Mouse (Mus musculus) kidney, postnatal 25 days (tissue): Measurements from ENCODE around the gene Psme2.

ENCODE experiments used
- DNase-seq, 2 experiments: peaks; one replicate each; pipeline ENCODE4 v3.0.0; 2021; ENCODE audit warnings: mixed read lengths in 2 of 2

Gene Psme2

DNA sequence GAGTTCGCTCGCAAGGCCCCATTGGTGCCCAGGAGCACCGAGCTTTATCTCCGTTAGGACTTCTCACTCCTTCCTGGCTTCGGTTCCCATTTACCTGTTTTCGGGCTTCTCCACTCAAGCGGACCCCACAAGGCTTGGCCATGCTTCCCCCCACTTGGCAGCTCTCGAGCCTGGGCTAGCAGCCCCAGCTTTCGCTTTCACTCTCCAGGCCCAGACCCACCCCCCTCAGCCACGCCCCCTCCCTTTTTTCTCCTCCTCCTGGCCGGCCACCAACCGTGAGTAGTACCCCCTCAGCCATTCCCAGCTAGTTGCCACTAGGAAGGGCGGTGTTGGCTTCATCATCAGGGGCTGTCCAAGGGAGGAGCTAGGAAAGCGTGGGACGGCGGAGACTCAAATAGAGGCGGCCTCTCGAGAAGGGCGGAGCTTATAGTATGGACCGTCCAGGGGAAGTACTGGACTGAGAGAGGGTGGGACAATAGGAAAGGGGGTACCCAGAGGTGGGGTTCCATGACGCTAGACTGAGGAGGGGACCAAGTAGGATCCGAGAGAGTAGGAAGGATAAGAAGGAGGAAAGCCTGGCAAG, at the start of gene Psme2:
Gene Psme2 (minus strand): TSS at position 366 of the 583 bp plus-strand sequence.
- peak; percentile 96 to 98 for DNase-seq

DNA sequence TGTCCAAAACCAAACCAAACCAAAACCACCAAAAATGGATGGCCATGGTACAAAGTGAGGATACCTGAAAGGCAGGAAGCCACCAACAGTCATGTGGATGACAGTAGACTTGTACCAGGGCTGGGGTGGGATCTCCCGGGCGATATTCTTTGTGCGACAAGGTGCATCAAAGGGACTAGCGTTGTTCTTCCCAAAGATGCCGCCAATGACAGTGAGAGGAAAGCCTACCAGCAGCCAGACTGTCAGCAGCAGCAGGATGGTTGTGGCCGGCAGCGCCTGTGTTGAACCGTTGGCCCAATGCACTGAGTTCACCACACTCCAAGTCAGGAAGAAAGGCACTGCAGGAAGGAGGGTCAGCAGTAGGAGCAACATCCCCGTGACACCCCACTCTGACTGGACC, 46.9 kb upstream of the Psme2 start, which contains the start of gene Gm49378:
Gene Gm49378 (minus strand): TSS at position 101 of the 400 bp plus-strand sequence.
- DNase-seq = peak in 1 of 2 experiments; percentile 31

DNA sequence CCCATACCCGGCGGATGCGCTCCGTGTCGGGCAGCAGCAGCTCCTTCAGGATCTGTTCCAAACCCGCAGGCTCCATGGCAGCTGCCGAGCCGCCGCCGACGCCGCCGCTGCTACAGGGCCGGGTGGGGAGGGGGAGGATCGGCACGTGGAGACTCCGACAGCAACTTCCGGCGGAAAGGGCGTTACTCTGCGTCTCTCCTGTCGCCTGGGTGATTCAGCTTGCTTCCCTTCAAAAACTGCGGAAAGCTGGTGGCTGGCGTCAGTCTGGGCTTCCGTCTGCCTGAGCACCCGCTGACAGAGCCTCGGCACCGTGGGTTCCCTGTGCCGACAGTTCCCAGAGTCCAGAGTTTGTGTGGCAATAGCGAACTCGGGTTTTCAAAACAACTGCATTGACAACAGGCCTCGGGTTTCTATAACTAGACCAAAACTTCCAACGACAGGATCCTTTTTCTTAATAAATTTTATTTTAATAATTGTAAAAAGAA, 44.7 kb upstream of the Psme2 start, which contains the start of gene Ipo4:
Gene Ipo4 (minus strand): TSS at position 435 of the 485 bp plus-strand sequence.
- peak; percentile 94 to 96 for DNase-seq

DNA sequence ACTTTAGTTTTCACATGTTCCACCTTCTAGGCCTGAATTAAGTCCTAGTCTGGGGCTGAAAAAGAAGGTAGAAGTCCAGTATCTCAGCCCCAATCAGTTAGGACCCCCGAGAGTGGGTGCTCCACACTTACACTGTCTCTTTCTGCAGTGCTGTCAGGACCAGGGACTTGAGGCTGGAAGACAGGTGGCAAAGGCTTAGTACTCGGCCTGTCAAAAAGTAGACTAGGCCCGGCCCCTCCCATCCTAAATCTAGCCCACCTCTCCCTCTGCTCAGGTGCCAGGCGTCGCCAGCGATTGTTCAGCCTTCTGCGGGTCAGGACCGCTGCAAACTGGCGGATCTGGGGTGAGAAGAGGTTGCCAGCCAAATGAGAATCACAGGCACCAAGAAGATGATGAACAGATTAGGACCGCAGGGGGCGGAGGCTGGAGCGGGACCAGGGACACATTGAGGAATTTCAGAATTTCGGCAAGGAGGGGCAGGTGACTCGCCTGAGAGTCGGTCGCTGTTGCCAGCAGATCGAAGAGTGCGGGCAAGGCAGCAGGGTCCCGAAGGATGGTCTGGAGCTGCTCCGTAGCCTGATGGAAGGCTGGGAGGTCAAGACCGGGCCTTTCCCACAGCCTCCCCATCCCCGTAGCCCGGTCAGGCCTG, 44.1 kb upstream of the Psme2 start:
- DNase-seq = peak; percentile 27 to 50

DNA sequence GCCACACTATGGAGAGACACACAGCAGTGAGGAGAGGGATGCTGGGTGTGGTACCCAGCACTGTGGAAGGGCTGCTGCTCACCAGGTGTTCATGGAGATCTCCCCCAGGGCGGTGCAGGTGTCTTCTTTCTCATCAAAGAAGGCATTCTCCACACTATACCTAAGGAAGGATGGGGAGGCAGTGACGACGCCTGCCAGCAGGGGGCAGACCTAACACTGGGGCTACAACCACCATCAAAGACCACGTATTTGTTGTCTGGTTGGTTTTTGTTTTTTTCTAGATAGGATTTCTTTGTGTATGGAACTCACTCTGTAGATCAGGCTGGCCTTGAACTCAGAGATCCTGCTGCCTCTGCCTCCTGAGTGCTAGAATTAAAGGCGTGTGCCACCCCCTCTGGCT, 38.4 kb upstream of the Psme2 start:
- peak; percentile 56 to 76 for DNase-seq

DNA sequence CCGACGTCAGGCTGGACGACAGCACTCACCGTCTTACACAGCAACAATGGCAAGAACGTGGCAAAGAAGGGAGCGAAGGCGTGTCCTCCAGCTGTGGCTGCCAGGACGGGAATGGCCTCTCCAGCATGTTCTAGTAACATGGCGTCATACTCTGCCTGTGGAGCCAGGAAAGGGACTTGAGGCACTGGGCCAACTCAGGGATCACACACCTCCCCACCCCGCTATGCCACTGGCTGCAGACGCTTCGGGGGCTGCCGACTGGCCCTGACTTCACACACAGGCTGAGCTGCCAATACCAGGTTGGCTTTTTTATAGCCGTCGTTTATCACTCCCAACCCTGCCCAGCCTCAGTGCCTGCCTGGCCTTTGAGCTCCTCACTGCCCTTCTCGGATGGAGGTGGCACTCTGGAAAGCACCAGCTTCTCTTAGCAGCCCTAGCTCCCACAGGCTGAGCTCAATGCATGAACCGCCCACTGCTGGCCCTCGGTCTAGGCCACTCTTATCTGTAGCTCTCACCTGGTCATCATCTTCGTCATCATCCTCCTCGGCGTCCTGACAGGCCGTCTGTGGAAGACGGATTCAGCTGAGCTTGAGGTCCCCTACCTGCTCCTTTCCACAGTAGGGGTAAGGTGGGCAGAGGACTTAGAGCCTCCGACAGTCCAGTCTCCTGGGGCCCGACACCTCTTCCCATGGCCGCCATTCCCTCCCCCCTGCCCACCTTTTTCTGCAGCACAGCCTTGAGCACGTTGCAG, 37.3 kb upstream of the Psme2 start:
- DNase-seq = no peak

DNA sequence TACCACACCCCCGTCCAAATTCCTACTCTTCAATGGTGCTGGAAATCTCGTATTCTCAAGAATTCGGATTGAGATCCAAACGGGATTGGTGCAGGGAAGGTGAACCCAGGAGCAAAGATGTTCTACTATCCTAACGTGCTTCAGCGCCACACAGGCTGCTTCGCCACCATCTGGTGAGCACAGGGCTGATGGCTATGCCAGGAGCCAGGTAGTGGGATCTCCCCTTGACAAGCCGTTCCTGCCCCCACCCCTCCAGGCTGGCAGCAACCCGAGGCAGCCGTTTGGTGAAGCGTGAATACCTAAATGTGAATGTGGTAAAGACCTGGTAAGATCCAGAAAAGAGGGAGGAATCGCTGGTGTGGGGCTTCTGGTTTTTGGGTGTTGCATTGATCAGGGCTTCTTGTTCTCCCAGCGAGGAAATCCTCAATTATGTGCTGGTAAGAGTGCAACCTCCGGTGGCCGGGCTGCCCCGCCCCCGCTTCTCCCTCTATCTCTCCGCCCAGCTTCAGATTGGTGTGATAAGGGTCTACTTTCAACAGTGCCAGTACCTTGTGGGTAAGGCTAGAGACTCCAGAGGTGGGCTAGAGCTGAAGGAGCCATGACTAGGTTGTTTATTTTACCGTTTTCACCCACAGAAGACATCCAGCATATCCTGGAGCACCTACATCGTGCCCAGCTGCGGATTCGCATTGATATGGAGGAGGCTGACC, 27.7 kb upstream of the Psme2 start:
- DNase-seq = peak in 1 of 2 experiments; percentile 29

DNA sequence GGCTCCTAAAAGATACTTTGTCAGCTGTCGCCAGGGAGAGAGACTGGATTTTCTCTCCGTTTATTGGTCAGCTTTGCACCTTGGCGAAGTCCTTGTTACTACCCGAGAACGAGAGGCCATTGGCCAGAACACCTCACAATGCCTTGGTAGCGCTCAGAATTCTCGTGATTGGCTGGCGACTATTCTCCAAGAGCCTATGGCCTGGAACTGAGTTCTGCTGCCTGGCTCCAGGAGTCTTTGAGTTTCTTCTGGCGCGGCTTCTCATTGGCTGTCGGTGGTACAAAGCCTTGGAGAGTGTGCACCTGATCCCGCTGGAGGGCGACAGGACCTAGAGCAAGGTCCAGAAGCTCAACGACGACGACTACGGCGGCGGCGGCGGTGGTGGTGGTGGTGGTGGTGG, 26.9 kb upstream of the Psme2 start, which contains the start of gene Rec8:
Gene Rec8 (plus strand): TSS at position 216 of the 400 bp plus-strand sequence.
- DNase-seq = peak; percentile 50 to 82

DNA sequence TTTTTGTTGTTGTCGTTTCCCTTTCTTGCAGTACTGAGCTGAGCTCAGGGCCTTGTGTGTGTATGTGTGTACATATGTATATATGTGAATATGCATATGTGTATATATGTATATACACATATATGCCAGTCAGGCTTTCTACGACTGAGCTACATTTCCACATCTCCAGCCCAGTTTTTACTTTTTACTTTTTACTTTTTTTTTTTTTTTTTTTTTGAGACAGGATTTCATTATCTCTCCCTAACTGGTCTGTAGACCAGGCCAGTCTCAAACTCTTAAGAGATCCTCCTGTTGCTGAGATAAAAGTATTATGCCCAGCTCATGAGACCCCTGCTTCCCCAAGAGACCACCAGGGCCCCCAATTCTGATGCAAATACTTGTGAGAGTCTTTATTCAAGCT, 25.9 kb upstream of the Psme2 start:
- no peak for DNase-seq

DNA sequence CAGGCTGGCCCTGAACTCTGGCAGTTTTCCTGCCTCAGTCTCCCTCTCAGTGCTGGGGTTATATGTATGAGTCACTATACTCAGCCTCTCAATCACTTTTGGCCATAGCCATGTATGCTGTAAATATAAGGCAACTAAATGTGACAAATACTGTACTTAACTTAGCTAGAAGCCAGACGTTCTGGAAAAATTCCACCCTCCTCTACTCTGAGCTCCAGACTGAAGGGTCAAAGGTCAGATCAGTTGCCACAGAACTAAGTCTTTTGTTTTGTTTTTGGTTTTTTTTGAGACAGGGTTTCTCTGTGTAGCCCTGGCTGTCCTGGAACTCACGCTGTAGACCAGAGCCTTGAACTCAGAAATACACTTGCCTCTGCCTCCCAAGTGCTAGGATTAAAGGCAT, 25.0 kb upstream of the Psme2 start:
- no peak for DNase-seq

DNA sequence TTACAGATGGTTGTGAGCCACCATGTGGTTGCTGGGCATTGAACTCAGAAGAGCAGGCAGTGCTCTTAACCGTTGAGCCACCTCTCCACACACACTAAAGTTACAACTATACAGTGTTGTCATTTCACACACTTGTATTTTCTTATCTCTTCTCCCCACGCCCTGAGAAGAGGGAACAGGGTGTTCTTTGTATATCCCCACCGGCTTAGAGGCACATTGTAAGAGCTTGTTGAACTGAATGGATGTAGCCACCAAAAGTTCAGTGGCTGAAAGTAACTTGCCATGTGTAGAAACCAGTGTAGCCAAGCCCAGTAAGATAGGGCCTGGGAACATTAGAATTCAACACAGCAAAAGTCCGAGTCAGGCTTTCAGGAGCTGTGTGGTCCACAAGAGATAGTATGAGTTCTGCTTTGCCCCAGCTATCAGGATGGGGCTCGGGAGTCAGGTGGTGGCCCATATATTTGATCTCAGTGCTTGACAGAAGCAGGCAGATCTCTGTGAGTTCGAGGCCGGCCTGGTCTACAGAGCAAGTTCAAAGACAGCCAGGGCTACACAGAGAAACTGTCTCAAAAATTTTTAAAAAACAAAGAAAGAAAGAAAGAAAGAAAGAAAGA, 23.8 kb upstream of the Psme2 start:
- DNase-seq = no peak

DNA sequence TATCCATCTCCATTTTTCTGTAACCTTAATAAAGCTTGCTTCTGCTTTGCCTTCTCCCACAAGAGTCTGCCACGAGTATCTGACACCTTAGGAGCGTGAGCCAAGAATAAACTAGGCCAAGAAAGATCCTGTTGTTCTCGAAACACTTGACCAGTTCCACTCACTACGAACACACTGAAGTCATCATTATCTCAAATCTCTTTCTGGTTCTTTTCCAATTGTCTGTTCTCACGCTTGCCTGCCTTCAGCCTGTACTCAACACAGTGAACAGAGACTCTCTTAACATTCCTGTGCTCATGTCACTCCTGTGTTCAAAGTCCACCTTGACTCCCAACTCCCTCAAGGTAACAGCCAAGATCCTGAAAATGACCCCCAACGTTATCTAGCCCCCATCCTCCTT, 22.4 kb upstream of the Psme2 start:
- DNase-seq = peak in 1 of 2 experiments; percentile 32

DNA sequence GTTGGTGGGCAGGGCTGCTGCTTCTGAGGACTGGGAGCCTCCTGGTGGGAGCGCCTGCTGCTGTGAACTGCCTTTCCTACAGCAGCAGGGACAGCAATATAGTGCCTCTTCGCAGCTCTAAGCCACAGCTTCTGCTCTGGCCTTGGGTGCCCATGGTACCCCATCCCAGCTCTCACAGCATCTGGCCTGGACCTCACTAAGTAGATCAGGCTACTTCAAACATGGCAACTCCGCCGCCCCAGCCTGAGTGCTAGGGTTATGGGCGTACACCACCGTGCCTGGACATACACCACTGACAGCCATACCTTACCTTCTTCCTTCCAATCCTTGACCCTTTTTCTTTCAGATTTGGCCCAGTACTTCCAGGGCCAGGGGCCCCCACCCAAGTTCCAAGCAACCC, 17.4 kb upstream of the Psme2 start:
- DNase-seq = peak in 1 of 2 experiments; percentile 34

DNA sequence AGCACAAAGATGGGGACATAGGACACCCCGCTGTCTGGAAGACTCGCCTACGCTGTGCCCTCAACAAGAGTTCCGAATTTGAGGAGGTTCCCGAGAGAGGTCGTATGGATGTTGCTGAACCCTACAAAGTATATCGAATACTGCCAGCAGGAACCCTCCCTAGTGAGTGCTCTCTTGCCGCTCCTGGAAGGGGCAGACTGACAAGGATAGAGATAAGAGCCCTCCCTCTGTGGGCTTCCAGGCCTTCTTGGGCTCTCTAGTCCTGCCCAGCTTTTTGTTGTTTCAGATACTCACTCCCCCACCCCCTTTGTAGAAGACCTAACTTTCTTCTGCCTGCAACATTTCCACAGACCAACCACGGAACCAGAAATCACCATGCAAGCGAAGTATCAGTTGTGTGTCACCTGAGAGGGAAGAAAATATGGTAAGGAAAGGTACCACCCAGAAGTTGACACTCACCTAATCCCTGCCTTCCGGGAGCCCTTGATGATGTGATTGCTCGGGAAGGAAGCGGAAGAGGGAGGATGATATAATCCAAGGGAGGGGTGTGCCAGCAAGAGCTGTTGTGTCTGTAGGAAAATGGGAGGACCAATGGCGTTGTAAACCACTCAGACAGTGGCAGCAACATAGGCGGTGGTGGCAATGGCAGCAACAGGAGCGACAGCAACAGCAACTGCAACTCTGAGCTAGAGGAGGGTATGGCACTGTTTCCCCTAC, 15.0 kb upstream of the Psme2 start:
- no peak for DNase-seq

DNA sequence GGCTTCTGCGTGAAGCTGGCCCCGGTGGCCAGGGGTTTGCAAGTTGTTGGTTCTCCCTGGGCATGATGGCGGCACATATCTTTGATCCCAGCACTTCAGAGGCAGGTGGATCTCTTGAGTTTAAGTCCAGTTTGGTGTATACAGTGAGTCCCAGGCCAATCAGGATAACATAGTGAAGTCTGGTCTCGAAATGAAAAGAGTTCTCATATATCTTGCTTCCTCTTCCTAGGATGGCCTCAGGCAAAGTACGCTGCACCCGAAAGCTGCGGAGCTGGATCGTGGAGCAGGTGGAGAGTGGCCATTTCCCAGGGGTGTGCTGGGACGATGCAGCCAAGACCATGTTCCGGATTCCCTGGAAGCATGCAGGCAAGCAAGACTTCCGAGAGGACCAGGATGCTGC, 13.9 kb upstream of the Psme2 start:
- peak in 1 of 2 experiments; percentile 36 for DNase-seq

DNA sequence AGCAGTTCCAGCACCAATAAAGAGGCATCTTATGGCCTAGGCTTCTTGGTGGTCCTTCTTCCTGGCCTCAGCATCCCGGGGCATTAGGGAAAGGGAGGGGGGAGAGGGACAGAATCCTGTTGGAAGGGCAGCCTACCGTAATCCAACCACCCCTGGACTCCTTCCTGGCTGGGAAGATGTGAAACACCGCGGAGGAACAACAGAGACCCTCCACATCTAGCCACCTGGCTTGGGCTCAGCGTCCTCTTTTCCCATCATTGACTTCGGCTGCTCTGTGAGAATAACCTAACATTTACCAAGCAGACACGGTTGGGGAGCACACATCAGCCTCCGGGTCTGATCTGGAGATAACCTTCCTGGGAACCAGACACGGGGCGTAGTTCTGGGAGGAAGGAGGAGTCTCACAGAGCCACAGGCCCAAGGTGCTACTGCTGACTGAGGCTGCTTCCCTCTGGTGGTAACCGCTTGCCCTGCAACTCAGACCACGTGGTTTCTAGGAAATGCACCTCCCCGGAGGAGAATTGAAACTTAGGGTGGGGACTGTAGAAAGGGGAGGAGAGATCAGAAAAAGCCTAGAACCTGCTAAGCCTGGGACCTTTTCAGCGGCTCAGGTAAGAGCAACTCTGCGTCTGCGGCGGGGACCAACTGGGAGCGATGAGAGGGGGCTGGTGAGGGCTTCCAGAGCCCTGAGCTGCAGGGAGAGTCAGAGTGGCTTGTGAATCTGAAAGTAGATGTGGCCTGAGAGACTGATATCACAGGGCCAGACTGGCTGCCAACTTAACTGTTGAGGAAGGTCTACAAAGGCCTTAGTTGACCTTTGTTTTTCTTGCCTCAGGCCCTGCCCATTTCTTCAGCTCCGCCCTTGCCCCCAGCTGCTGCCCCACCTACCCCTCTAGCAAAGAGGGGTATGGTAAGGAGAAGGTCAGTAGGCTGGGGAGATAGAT, 13.0 kb upstream of the Psme2 start:
- DNase-seq = peak; percentile 96

DNA sequence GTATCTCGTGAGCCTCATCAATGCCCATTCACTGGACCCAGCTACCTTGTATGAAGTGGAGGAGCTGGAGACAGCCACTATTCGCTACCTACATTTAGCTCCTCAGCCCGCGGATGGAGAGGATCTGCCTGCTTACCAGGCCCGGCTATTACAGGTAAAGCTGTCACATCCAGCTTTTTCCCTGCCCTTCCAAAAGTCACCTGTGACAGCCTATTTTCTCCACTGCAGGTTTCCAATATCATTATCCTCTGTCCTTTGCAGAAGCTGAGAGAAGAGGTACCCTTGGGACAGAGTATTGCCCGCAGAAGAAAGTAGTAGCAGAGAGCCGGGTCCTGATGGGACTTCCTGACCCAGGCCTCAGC, 12.3 kb upstream of the Psme2 start, which contains the start of gene Irf9:
Gene Irf9 (plus strand): TSS at position 301 of the 362 bp plus-strand sequence.
- DNase-seq = no peak

DNA sequence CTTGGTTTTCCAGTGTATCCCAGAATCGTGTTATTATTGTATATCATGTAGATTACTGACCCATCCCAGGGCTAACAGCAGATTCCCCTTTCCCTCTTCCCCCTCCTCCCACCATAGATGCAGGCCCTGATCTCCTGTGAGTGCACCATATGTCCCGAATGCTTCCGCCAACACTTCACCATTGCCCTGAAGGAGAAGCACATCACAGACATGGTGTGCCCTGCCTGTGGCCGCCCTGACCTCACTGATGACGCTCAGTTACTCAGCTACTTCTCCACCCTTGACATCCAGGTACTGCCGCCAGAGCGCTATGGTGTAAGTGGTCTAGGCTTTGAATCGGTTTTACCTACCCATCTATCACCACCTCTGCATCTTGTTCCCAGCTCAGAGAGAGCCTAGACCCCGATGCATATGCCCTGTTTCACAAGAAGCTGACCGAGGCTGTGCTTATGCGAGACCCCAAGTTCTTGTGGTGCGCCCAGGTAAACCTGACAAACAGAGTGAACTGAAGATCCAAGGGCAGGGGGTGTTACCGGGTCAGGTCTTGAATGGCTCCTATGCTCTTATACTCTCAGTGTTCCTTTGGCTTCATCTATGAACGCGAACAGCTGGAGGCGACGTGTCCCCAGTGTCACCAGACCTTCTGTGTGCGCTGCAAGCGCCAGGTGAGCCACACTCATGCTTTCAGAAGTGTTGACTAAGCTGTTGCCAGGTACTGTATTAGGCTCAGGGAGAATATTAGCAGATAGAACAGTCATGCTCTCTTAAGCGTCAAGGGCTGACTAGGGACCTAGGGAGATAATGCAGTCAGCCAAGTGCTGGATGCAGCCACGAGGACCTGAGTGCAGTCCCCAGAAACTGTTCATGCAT, 7.8 kb upstream of the Psme2 start:
- DNase-seq = no peak

DNA sequence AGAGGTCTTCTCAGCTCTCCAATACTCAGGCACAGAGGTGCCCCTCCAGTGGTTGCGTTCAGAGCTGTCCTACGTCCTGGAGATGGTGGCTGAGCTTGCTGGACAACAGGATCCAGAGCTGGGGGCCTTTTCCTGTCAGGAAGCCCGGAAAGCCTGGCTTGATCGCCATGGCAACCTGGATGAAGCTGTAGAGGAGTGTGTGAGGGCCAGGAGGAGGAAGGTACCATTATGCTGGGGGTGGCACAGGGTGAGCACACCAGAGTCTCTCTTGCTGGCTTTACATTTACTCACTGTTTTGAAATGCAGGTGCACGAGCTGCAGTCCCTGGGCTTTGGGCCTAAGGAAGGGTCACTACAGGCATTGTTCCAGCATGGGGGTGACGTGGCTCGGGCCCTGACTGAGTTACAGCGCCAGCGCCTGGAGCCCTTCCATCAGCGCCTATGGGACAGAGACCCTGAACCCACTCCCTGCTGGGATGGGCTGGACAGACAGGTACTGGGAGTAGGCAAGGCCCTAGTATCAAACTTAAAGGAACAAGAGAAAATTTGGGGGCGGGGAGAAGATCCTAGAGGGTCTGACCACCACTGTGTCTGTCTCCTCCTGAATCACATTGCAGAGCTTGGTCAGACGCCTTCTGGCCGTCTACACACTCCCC, 5.2 kb upstream of the Psme2 start:
- DNase-seq = peak; percentile 28 to 57
